Mouse (Mus musculus): ENCODE measurements at regions not wholly inside any gene's neighbourhood (a gene's known extent, or its start where the extent isn't known, plus 50 kb on each side); places are given as distances from the start of the nearest gene placed in this dataset.
A peak's percentile ranks its signal among the peaks of the same experiment; 100 is the strongest.

DNA sequence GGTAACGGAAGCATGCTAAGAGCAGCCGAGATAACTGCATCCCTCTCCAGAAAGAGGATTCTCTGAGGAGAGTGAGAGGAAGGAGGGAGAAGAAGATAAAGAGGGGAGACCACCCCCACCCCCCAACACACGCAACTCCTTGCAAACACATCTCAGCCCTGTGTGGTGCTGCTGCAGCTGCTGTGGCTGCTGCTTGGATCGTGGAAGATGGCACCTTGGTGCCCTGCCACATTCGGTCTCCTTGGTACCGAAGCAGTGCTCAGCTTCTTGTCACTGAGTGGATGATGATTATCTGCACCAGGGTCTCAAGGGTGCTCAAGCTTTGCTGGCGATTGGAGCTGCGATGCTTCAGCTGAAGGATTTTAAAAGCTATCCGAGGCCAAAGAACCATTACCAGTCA is 204.7 kb downstream of the Bcl11a start:
- Histone ChIP-seq H3K4me3 (ENCODE audit: low read depth, low read length) (no peak overlapping the region), H3K9me3 (replicated peaks; ENCODE audit: control insufficient read depth, low read length) (no peaks in the 10 kb centered on the region), H3K27ac (ENCODE audit: low read depth, low read length) (no peak overlapping the region), H3K36me3 (ENCODE audit: control insufficient read depth, insufficient read depth, low read length) (no peaks in the 10 kb centered on the region), H3K4me1 (ENCODE audit: control insufficient read depth, insufficient read depth, low read length) (peaks cover 9% of the 10 kb centered on the region; the same call in 1 of the 2 replicates), H3K4me2 (peak overlapping the region; percentile 1; the same call in 1 of the 2 replicates), H3K9ac (ENCODE audit: low read depth, low read length) (no peak overlapping the region), H3K27me3 (ENCODE audit: control insufficient read depth, insufficient read depth, low read length) (0 out of 2 replicates have a peak, but pooled peaks cover 3% of the 10 kb centered on the region)
- no peak for ATAC-seq (replicated peaks; ENCODE audit: insufficient number of reproducible peaks, low FRiP score, low TSS enrichment)
- 27% methylated on average over 9 of the region's 9 CpGs for WGBS (ENCODE audit: insufficient replicate concordance)

DNA sequence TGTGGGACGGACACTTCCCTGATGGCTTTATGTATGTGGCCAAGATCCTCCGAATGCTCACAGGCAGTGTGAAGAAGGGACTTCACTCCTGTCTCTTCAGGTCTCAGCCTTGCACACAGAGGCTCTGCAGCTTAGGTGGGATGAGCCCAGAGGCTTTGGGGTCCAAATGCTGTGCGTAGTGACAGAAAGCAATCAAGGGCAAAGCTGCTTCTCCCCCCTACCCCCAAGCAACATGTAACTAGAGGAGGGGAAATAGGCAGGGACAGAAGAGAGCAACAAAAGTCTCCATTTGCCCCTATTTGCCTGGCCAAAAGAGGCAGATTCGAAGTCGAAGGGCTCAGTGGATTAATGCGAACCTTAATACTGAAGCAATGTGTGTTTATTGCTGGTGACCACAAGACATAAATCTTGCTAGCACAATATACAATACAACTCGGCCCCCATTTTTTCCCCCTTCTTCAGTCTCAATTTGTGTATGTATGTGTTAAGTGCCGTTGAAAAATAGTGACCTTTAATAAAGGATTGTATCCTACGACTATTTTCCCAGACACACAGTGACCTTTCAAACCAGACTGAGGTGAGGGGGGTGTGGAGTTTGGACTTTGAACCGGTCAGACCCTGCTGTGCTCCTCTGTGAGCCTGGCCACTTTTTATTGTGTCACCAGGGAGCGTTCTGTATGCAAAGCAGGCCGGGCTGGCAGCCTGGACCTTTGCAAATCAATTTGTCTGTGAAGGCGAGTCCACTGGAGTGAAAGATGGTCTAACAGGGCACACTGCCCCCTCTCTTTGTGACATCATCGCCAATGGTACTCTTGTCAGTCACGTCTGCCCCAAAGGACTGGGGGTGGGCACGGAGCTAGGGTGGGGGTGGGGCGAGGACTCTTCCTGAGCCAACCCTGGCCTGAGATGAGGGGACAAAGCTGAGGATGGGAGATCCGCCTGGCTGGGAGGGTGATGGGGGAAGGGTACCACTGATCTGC is 208.6 kb downstream of the Bcl11a start:
- no peaks in the 10 kb centered on the region for H3K9me3 ChIP-seq (replicated peaks; ENCODE audit: control insufficient read depth, low read length)
- H3K36me3 ChIP-seq (ENCODE audit: control insufficient read depth, insufficient read depth, low read length): no peaks in the 10 kb centered on the region
- no peak overlapping the region for H3K27ac ChIP-seq (ENCODE audit: low read depth, low read length)
- H3K27me3 ChIP-seq (ENCODE audit: control insufficient read depth, insufficient read depth, low read length): 0 out of 2 replicates have a peak, but pooled peaks cover 3% of the 10 kb centered on the region
- ATAC-seq (replicated peaks; ENCODE audit: insufficient number of reproducible peaks, low FRiP score, low TSS enrichment): no peak
- H3K4me1 ChIP-seq (ENCODE audit: control insufficient read depth, insufficient read depth, low read length): peaks cover 9% of the 10 kb centered on the region; the same call in 1 of the 2 replicates
- H3K4me2 ChIP-seq: peak overlapping the region; percentile 32
- no peak overlapping the region for H3K4me3 ChIP-seq (ENCODE audit: low read depth, low read length)
- 28% methylated on average over 18 of the region's 18 CpGs for WGBS (ENCODE audit: insufficient replicate concordance)
- H3K9ac ChIP-seq (ENCODE audit: low read depth, low read length): no peak overlapping the region

DNA sequence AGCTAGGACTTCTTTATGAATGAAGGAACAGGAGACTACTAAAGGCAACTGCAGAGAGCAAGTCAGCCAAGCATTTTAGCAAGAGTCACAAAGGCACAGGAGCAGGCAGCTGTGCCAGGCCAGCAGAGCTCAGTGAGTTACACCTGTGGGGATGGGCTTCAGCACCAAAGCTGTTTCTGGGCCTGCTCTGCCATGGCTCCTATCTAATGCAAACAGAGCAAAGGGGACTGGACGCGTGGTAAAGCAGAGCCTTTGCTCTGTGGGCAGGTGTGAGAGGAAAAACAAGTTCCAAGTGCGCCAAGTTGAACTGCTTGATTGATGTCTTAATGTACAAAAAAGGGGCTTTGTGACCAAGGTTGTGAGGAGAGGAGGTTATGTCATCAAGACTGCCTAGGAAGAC is 215.4 kb downstream of the Bcl11a start:
- H3K4me2 ChIP-seq: no peak overlapping the region
- H3K36me3 ChIP-seq (ENCODE audit: control insufficient read depth, insufficient read depth, low read length): no peaks in the 10 kb centered on the region
- no peaks in the 10 kb centered on the region for H3K27me3 ChIP-seq (ENCODE audit: control insufficient read depth, insufficient read depth, low read length)
- no peaks in the 10 kb centered on the region for H3K4me1 ChIP-seq (ENCODE audit: control insufficient read depth, insufficient read depth, low read length)
- no peaks in the 10 kb centered on the region for H3K9me3 ChIP-seq (replicated peaks; ENCODE audit: control insufficient read depth, low read length)
- ATAC-seq (replicated peaks; ENCODE audit: insufficient number of reproducible peaks, low FRiP score, low TSS enrichment): no peak
- H3K9ac ChIP-seq (ENCODE audit: low read depth, low read length): no peak overlapping the region
- no peak overlapping the region for H3K4me3 ChIP-seq (ENCODE audit: low read depth, low read length)
- H3K27ac ChIP-seq (ENCODE audit: low read depth, low read length): no peak overlapping the region
- 72% methylated on average over 3 of the region's 3 CpGs for WGBS (ENCODE audit: insufficient replicate concordance)

DNA sequence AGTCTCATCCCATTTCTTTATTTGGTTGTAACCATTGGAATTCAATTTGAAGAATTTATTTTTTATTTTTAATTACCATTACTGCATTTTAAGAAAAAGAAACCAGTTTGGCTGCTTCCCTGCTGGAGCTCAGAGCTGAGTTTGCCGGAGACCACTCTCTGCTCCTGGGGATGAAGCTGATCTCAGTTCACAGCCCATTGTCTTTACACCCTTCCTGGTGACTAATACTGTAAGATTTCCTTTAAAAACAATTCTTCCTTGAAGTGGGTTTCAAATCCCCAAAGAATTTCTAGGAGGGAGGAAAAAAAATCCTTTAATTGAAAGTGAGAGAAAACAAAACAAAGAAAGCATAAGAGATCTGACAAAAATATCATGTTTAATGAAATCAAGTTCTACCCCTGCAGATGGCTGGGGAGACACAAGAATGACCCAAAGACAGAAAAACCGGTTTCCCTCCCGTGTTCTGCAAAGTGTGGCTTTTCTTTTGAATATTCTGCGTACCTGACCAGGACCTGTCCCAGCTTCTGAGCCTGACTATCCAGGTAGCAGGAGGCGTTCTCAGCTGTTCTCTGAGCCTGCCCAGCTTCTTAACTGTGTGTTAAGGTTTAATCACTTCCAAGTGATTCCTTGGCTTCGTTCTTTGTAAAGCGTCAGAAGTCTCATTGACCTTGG is 216.1 kb downstream of the Bcl11a start:
- 64% methylated on average over 7 of the region's 7 CpGs for WGBS (ENCODE audit: insufficient replicate concordance)
- Histone ChIP-seq H3K4me1 (ENCODE audit: control insufficient read depth, insufficient read depth, low read length) (no peaks in the 10 kb centered on the region), H3K4me2 (no peak overlapping the region), H3K27me3 (ENCODE audit: control insufficient read depth, insufficient read depth, low read length) (no peaks in the 10 kb centered on the region), H3K4me3 (ENCODE audit: low read depth, low read length) (no peak overlapping the region), H3K27ac (ENCODE audit: low read depth, low read length) (no peak overlapping the region), H3K9me3 (replicated peaks; ENCODE audit: control insufficient read depth, low read length) (no peaks in the 10 kb centered on the region), H3K9ac (ENCODE audit: low read depth, low read length) (no peak overlapping the region), H3K36me3 (ENCODE audit: control insufficient read depth, insufficient read depth, low read length) (no peaks in the 10 kb centered on the region)
- no peak for ATAC-seq (replicated peaks; ENCODE audit: insufficient number of reproducible peaks, low FRiP score, low TSS enrichment)

DNA sequence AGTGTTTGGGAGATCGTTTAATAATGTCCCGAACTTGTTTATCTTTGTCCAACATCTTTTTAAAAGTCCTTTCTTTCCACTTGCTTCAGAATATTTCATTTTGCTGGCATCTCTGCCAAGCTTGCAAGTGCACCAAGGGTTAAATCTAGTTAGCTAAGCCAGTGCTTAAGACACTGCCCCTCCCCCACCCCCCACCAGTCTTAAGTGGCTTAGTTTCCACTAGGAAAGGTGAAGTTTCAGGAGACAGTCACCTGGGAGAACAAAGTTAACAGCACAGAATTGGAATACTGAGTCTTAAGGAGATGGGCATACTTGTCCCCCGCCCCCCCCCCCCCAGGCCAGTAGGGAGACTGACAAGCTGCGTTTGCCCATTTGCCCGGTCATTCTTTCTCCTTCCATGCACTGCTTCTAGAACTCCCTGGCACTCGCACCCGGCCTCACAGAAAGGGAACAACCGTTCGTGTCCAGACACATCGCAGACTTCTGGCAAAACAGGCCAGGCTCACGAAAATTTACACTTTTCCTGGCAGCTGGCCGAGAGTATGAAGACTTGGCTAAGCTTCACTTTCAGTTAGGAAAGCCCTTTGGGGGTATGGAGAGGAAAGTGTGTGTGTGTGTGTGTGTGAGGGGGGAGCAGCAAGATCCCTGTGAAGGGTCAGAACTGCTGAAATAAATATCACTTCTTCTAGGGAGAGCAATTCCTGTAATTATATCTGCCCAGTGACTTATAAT is 219.2 kb downstream of the Bcl11a start:
- Histone ChIP-seq H3K4me3 (ENCODE audit: low read depth, low read length) (no peak overlapping the region), H3K4me2 (no peak overlapping the region), H3K9ac (ENCODE audit: low read depth, low read length) (no peak overlapping the region), H3K27ac (ENCODE audit: low read depth, low read length) (no peak overlapping the region), H3K36me3 (ENCODE audit: control insufficient read depth, insufficient read depth, low read length) (no peaks in the 10 kb centered on the region), H3K9me3 (replicated peaks; ENCODE audit: control insufficient read depth, low read length) (no peaks in the 10 kb centered on the region), H3K4me1 (ENCODE audit: control insufficient read depth, insufficient read depth, low read length) (no peaks in the 10 kb centered on the region), H3K27me3 (ENCODE audit: control insufficient read depth, insufficient read depth, low read length) (no peaks in the 10 kb centered on the region)
- ATAC-seq (replicated peaks; ENCODE audit: insufficient number of reproducible peaks, low FRiP score, low TSS enrichment): no peak
- WGBS (ENCODE audit: insufficient replicate concordance): 31% methylated on average over 12 of the region's 12 CpGs

DNA sequence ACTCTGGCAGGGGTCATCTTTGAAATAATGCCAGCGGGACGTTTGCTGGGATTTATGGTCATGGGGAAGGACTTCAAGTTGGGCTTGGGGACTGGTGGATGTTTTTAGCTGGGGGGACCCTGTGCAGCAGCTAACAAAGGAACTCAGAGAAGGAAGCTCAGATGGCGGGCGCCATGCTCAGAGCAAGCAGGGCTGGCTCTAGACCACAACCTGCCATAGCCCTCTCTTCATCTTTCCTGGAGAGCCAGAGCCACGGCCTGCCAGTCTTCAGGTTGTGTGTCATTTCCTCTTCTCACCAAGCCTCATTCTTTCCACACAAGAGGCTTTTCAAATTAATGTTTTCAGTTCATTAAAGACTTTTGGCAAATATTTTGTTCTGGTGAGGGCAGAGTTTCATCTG is 219.9 kb downstream of the Bcl11a start:
- WGBS (ENCODE audit: insufficient replicate concordance): 79% methylated on average over 5 of the region's 5 CpGs
- Histone ChIP-seq H3K27me3 (ENCODE audit: control insufficient read depth, insufficient read depth, low read length) (no peaks in the 10 kb centered on the region), H3K9me3 (replicated peaks; ENCODE audit: control insufficient read depth, low read length) (no peaks in the 10 kb centered on the region), H3K4me1 (ENCODE audit: control insufficient read depth, insufficient read depth, low read length) (no peaks in the 10 kb centered on the region), H3K27ac (ENCODE audit: low read depth, low read length) (no peak overlapping the region), H3K4me3 (ENCODE audit: low read depth, low read length) (no peak overlapping the region), H3K4me2 (no peak overlapping the region), H3K9ac (ENCODE audit: low read depth, low read length) (no peak overlapping the region), H3K36me3 (ENCODE audit: control insufficient read depth, insufficient read depth, low read length) (no peaks in the 10 kb centered on the region)
- no peak for ATAC-seq (replicated peaks; ENCODE audit: insufficient number of reproducible peaks, low FRiP score, low TSS enrichment)

DNA sequence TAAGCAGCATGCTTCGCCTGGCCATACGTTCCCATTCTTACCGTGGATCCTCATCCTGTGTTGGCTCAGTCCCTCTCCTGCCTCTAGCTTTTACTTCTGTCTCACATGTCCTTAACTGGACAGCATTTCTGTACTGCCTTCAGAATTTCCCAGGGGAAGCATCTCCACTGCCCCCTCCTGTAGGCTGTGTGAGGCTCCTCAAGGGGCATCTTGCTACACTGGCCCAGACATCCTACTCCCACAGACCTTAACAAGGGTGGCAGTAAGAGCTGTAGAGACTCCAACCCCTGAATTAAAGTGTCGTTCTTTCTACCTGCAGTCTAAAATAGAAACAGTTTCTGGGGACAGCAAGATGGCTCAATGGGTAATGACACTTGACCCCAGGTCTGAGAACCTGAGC is 222.5 kb downstream of the Bcl11a start:
- ATAC-seq (replicated peaks; ENCODE audit: insufficient number of reproducible peaks, low FRiP score, low TSS enrichment): no peak
- WGBS (ENCODE audit: insufficient replicate concordance): 66% methylated on average over 4 of the region's 4 CpGs
- no peak overlapping the region for H3K4me2 ChIP-seq
- no peaks in the 10 kb centered on the region for H3K9me3 ChIP-seq (replicated peaks; ENCODE audit: control insufficient read depth, low read length)
- no peak overlapping the region for H3K4me3 ChIP-seq (ENCODE audit: low read depth, low read length)
- H3K27ac ChIP-seq (ENCODE audit: low read depth, low read length): no peak overlapping the region
- no peak overlapping the region for H3K9ac ChIP-seq (ENCODE audit: low read depth, low read length)
- peaks cover 4% of the 10 kb centered on the region; the same call in 1 of the 2 replicates for H3K4me1 ChIP-seq (ENCODE audit: control insufficient read depth, insufficient read depth, low read length)
- no peaks in the 10 kb centered on the region for H3K36me3 ChIP-seq (ENCODE audit: control insufficient read depth, insufficient read depth, low read length)
- H3K27me3 ChIP-seq (ENCODE audit: control insufficient read depth, insufficient read depth, low read length): no peaks in the 10 kb centered on the region

DNA sequence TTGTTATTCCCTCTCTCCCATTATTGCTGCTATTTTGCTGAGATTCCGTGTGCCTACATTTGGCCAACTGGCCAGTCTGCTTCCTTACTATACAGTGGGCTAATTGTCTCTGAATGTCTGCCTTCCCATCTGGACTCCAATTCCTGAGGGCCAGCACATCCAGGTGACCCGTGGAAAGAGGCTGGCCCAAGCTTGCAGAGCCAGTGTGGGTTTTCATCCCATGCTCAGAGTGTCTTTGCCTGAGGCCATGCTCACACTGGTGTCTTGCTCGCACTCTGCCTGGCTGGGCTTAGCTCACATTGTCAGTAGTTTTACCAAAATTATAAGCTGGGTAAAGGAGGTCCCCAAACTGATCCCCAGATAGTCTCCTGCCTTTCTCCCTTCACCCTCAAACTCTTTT is 223.3 kb downstream of the Bcl11a start:
- ATAC-seq (replicated peaks; ENCODE audit: insufficient number of reproducible peaks, low FRiP score, low TSS enrichment): no peak
- H3K36me3 ChIP-seq (ENCODE audit: control insufficient read depth, insufficient read depth, low read length): no peaks in the 10 kb centered on the region
- 67% methylated on average over 3 of the region's 3 CpGs for WGBS (ENCODE audit: insufficient replicate concordance)
- H3K27ac ChIP-seq (ENCODE audit: low read depth, low read length): no peak overlapping the region
- no peaks in the 10 kb centered on the region for H3K27me3 ChIP-seq (ENCODE audit: control insufficient read depth, insufficient read depth, low read length)
- no peak overlapping the region for H3K4me3 ChIP-seq (ENCODE audit: low read depth, low read length)
- peaks cover 10% of the 10 kb centered on the region for H3K4me1 ChIP-seq (ENCODE audit: control insufficient read depth, insufficient read depth, low read length)
- no peak overlapping the region for H3K4me2 ChIP-seq
- H3K9ac ChIP-seq (ENCODE audit: low read depth, low read length): no peak overlapping the region
- H3K9me3 ChIP-seq (replicated peaks; ENCODE audit: control insufficient read depth, low read length): no peaks in the 10 kb centered on the region

Data from heart, embryonic 11.5 days (tissue).